Mouse (Mus musculus) kidney, adult 9 months (tissue): ENCODE data around the gene Hbp1.

Experiments used
- DNase-seq: peaks from one replicate; pipeline ENCODE4 v3.0.0; 2022

The Hbp1 gene

DNA sequence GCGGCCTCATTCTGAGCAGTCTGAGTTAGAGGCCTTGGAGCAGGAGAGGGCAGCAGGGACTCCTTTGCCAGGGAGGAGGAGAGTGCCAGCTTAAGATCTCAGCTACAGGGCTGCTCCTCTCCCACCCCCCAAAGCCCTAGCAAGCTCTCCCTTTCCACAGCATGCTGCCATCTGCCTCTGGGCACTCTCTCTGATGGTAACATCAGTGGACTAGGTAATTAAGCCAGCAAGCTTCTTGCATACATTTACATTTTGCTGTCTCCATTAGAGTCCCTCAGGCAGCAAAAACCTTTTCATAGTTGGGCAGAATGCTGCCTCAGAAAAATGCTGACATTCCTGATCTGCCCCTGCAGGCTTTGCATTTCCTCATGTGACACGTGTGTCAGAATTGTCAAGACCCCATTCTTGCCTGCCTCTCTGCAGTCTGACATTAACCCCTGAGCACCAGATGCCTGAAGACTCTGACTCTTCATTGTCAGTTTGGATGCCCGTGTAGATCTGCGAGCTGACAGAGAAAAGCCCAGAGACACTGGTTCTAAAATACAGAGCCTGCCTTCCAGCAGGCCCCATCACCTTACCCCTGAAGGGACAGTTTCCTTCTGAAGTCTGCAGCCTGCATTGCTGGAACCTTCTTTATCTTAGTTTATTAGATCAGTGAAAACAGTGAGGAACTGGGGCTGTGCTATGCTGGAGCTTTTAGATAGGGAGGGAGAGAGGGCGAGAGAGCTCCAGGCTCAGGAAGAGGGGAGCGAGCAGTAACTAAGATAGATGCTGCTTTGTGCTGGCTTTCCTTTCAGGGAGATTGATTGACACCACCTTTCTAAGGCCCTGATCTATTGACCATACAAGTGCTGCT is 44.4 kb downstream of the Hbp1 start:
- no peak for DNase-seq

GRCm38 (mm10) chr12:31900391-31900914 is 49.9 kb downstream of the Hbp1 start:
- no peak for DNase-seq

DNA sequence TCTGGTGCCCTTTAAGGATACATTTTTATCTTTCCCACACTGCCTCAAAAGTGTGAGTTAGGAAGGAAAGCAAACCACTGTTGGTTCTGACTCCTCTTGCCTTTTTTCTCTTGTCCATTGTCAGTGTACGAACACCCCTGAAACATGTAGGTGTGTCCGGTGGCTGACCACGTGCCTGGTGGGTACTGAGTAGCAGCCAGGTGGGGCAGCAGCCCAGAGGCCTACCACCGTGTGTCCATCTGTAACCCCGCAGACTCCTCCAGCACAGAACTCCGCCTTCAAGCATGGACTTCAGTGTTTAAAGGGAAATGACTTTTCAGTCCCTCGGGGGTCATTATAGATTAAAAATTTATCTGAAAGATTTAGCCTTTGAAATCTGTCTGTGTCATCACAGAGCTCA is 52.9 kb downstream of the Hbp1 start:
- no peak for DNase-seq

- no peak for DNase-seq
Measured at GRCm38 (mm10) chr12:31896986-31897385, 53.3 kb downstream of the Hbp1 start.

- DNase-seq, result no peak
Measured at GRCm38 (mm10) chr12:31896295-31896694, 54.0 kb downstream of the Hbp1 start.

GRCm38 (mm10) chr12:31895888-31896287 is 54.4 kb downstream of the Hbp1 start:
- DNase-seq, result no peak

DNA sequence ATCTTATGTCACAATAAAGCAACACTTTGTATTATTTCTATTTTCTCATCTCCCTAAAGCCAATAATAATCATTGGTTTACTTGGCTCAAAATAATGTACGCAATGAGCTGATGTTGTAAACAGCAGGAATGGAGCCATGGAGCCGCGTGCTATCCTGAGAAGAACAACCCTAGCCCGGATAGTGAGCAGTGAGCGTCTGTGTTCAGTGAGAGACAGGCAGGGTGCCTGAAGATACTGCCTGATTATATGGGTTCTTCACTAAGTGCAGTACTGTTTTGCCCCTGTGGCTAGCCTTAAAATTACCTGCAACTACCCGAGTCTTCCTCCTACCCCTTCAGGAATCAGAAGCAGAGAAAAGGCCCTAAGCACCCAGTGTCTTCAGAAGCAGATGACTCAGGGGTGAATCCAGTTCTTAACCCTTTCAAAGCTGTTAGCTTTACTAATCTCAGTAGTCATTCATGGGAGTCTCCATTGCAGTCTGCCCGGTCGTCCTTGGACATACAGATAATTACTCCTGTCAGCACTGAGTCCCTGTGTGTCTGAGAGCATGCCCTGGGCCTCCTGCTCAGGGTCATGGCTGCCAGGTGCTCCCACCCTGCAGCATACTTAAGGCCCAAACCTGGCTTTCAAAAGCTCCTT is 55.1 kb downstream of the Hbp1 start:
- no peak for DNase-seq

DNA sequence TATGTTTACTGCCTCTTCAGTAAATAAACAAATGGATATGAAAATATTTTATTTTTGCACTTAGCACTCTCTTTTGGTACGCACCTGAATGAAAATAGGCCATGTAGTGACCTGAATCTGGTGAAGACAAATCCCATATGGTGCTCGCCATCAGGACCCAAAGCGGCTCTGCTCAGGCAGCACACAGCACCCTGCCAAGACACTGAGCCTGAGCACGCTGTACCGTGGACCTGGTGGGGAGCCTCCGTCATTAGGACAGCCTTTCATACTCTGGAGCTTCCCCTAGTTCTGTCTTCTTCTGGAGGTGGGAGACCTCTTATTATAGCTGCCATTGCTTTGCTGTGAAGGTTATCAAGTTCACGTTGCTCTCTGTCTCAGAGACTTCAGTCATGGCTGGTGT is 57.6 kb downstream of the Hbp1 start:
- DNase-seq, result no peak

DNA sequence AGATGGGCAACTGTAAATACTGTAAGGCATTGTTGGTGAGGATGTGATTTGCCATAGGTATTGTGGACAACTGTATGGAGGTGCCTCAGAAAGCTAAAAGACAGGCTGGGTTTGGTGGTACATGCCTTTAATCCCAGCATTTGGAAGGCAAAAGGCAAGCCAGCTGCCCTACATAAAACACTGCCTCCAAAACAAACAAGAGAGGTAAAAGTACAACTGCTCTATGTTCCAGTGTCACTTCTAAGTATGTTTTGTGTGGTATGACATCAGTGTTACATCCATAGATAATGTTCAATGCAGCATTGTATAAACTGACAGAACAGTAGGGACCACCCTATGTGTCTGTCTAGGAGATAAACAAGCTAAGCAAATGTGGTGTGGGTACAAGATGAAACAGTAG is 58.3 kb downstream of the Hbp1 start:
- no peak for DNase-seq

- DNase-seq, result no peak
Measured at GRCm38 (mm10) chr12:31890685-31891084, 59.6 kb downstream of the Hbp1 start.

DNA sequence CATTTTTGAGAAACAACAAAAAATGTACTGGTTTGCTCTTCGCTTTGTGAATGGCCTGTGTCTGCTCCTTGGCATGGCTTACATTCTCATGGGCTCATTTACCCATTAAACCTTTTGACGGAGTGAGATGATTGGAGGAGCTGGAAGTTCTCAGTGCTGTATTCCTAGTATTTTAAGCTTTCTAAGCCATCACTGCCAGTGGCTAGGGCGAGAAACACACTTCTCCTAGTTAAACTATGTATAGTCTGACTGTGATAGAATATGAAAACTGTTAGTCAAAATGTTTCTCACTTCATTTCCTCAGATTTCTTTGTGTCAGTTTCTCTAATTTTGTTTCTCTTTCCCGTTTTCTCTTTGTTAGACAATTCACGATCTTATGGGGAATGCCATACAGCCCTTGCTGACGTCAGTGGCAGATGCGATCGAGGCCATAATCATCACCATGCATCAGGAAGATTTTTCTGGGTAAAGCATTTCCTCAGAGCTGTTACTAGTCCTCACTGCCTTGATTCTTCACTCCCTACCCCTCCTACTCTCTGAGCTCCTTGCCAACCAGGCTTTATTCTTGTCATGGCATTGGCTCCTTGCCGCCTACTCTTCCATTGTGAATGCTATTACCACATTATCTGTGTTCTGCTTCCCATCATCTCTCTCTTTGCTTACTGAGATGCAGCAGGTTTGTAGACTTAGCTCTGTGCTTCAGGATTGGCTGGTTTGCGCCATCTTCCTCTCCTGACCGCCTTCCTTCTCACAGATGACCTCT is 64.3 kb downstream of the Hbp1 start:
- no peak for DNase-seq

- no peak for DNase-seq
Measured at GRCm38 (mm10) chr12:31885084-31885483, 65.3 kb downstream of the Hbp1 start.

DNA sequence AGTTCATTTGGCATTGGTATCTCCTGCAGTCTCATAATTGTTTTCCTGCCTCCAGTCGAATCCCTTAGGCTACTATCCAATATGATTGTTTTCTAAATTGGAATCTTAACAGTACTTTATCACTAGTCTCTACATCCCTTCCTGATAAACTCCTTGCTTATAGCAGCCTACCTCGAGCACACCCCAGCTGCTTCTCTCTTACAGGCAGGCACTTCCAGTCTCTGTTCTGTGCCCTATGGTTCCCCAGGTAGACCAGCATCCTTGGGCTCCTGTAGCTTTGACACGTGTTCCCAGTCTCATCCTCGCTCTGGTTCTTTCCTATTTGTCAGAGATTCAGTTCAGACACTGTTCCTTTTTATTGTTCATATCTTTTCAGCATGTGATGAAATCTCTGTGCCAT is 66.0 kb downstream of the Hbp1 start:
- DNase-seq, result no peak

DNA sequence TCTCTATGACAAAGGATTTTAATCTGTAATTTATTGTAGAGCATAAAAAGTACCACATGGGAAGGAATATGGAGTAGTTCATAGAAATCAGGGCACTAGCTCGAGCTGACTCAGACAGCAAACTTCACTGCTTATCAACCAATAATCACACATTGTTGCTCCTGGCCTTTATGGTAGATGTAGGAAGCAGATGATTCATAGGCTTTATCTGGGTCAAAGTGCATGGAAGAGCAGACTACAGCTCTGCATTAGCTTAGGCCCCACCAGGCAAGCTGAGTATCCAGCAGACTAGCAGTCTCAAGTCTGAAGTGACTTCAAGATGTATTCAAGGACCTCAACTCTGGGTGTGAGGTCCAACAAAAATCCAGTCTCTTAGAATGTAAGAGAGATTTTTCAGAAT is 67.6 kb downstream of the Hbp1 start:
- no peak for DNase-seq

DNA sequence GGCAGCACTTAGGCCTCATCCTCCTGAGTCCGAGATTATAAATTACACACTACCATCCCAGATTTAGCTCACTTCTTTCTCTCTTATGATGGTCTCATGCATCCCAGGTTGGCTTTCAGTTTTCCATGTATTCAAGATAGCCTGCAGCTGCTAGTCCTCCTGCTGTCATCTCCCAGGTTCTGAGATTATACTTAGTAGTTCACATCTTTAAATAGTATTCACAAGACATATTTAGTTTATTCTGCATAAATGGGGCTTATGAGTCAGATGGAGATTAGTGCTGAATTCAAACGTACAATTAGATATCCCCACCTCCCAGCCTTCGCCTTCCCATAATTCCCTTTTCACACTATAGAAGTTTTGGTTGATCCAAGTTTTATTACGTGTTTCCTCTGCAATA is 73.6 kb downstream of the Hbp1 start:
- DNase-seq, result no peak
